Mouse (Mus musculus): Measurements from ENCODE around the gene Taok3. TPM values are rescaled to one million over a fixed set of nuclear protein-coding genes. Genes with fewer than 3 reads are reported as not detected.

The Taok3 gene
- polyA plus RNA-seq, 1 experiment: 6.0 TPM

DNA sequence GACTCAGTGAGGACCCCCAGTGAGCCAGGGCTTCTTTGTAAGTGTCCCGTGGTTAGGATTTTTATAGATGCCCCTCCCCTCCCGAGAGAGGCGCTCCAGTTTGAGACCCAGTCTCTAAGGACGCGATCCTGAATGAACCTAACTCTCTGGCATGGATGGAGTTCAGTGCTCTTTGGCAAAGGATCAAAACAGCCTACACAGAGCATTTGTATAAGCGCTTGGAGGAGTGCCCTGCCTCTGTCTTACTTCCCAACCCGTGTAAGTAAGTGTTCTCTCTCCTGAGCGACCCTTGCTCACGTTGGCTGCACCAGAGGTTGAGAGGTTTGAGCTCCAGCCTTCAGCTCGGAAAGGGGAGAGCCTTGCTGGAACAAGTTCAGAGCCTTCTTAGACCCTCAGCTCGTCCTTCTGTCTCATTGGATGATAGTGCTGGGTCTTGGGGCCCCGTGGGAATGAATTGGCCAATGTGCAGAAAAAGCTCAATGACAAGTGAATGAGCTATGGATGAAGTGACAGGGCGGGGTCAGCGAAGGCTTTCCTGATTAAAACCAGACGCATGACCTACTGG, 33.7 kb downstream of the Taok3 start:
- TF ChIP-seq CTCF (IDR thresholded peaks at IDR 0.05; ENCODE audit: control insufficient read depth, insufficient read depth, insufficient replicate concordance, low read depth, low read length) (no peak), POLR2A (IDR thresholded peaks at IDR 0.05; ENCODE audit: control insufficient read depth, low read depth, low read length) (no peak)
- H3K4me3 ChIP-seq (ENCODE audit: control insufficient read depth, low read depth, low read length): no peak overlapping the region
- no peak overlapping the region for H3K27ac ChIP-seq (ENCODE audit: control insufficient read depth, insufficient read depth, low read depth, low read length)
- H3K36me3 ChIP-seq (ENCODE audit: control insufficient read depth, insufficient read depth, low read length): no peaks in the 10 kb centered on the region
- H3K27me3 ChIP-seq (ENCODE audit: control insufficient read depth, insufficient read depth, low read length): no peaks in the 10 kb centered on the region
- H3K4me1 ChIP-seq (ENCODE audit: control insufficient read depth, insufficient read depth, low read length): no peaks in the 10 kb centered on the region

- H3K36me3 ChIP-seq (ENCODE audit: control insufficient read depth, insufficient read depth, low read length): no peaks in the 10 kb centered on the region
- H3K27me3 ChIP-seq (ENCODE audit: control insufficient read depth, insufficient read depth, low read length): no peaks in the 10 kb centered on the region
- no peak overlapping the region for H3K27ac ChIP-seq (ENCODE audit: control insufficient read depth, insufficient read depth, low read depth, low read length)
- no peak for TF ChIP-seq CTCF (IDR thresholded peaks at IDR 0.05; ENCODE audit: control insufficient read depth, insufficient read depth, insufficient replicate concordance, low read depth, low read length)
- no peak for TF ChIP-seq POLR2A (IDR thresholded peaks at IDR 0.05; ENCODE audit: control insufficient read depth, low read depth, low read length)
- no peaks in the 10 kb centered on the region for H3K4me1 ChIP-seq (ENCODE audit: control insufficient read depth, insufficient read depth, low read length)
- no peak overlapping the region for H3K4me3 ChIP-seq (ENCODE audit: control insufficient read depth, low read depth, low read length)
Observed at GRCm38 (mm10) chr5:117158335-117159018, 38.5 kb downstream of the Taok3 start.

GRCm38 (mm10) chr5:117159326-117159725, 39.4 kb downstream of the Taok3 start:
- Histone ChIP-seq H3K4me3 (ENCODE audit: control insufficient read depth, low read depth, low read length) (no peak overlapping the region), H3K27me3 (ENCODE audit: control insufficient read depth, insufficient read depth, low read length) (no peaks in the 10 kb centered on the region), H3K36me3 (ENCODE audit: control insufficient read depth, insufficient read depth, low read length) (no peaks in the 10 kb centered on the region), H3K27ac (ENCODE audit: control insufficient read depth, insufficient read depth, low read depth, low read length) (no peak overlapping the region), H3K4me1 (ENCODE audit: control insufficient read depth, insufficient read depth, low read length) (no peaks in the 10 kb centered on the region)
- TF ChIP-seq POLR2A (IDR thresholded peaks at IDR 0.05; ENCODE audit: control insufficient read depth, low read depth, low read length): no peak
- no peak for TF ChIP-seq CTCF (IDR thresholded peaks at IDR 0.05; ENCODE audit: control insufficient read depth, insufficient read depth, insufficient replicate concordance, low read depth, low read length)

- H3K4me1 ChIP-seq (ENCODE audit: control insufficient read depth, insufficient read depth, low read length): no peaks in the 10 kb centered on the region
- no peak for TF ChIP-seq CTCF (IDR thresholded peaks at IDR 0.05; ENCODE audit: control insufficient read depth, insufficient read depth, insufficient replicate concordance, low read depth, low read length)
- TF ChIP-seq POLR2A (IDR thresholded peaks at IDR 0.05; ENCODE audit: control insufficient read depth, low read depth, low read length): no peak
- H3K27me3 ChIP-seq (ENCODE audit: control insufficient read depth, insufficient read depth, low read length): no peaks in the 10 kb centered on the region
- no peak overlapping the region for H3K27ac ChIP-seq (ENCODE audit: control insufficient read depth, insufficient read depth, low read depth, low read length)
- no peak overlapping the region for H3K4me3 ChIP-seq (ENCODE audit: control insufficient read depth, low read depth, low read length)
- no peaks in the 10 kb centered on the region for H3K36me3 ChIP-seq (ENCODE audit: control insufficient read depth, insufficient read depth, low read length)
Observed at GRCm38 (mm10) chr5:117159805-117160291, 39.9 kb downstream of the Taok3 start.

GRCm38 (mm10) chr5:117160499-117160898, 40.6 kb downstream of the Taok3 start:
- Histone ChIP-seq H3K27ac (ENCODE audit: control insufficient read depth, insufficient read depth, low read depth, low read length) (no peak overlapping the region), H3K36me3 (ENCODE audit: control insufficient read depth, insufficient read depth, low read length) (no peaks in the 10 kb centered on the region), H3K4me1 (ENCODE audit: control insufficient read depth, insufficient read depth, low read length) (no peaks in the 10 kb centered on the region), H3K4me3 (ENCODE audit: control insufficient read depth, low read depth, low read length) (no peak overlapping the region), H3K27me3 (ENCODE audit: control insufficient read depth, insufficient read depth, low read length) (no peaks in the 10 kb centered on the region)
- TF ChIP-seq POLR2A (IDR thresholded peaks at IDR 0.05; ENCODE audit: control insufficient read depth, low read depth, low read length) (no peak), CTCF (IDR thresholded peaks at IDR 0.05; ENCODE audit: control insufficient read depth, insufficient read depth, insufficient replicate concordance, low read depth, low read length) (no peak)

DNA sequence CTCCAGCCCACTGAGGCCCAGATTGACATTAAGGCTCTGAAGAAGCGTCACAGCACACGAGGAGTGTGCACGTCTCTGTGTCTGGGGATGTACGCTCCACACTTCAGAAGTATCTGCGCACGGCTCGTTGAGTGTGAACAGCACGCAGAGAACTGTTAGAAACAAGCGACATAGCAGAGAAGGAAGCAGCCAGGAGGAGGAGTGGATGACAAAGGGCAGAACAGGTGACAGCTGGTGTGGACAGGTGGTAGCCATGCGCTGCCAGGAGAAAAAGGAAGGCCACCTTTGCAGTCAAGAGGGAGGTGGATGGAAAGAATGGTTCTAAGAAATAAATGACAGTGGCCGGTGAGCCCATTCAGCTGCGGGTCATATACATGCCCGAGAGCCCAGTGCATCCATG, 43.9 kb downstream of the Taok3 start:
- no peaks in the 10 kb centered on the region for H3K27me3 ChIP-seq (ENCODE audit: control insufficient read depth, insufficient read depth, low read length)
- no peak overlapping the region for H3K4me3 ChIP-seq (ENCODE audit: control insufficient read depth, low read depth, low read length)
- H3K27ac ChIP-seq (ENCODE audit: control insufficient read depth, insufficient read depth, low read depth, low read length): no peak overlapping the region
- no peaks in the 10 kb centered on the region for H3K36me3 ChIP-seq (ENCODE audit: control insufficient read depth, insufficient read depth, low read length)
- H3K4me1 ChIP-seq (ENCODE audit: control insufficient read depth, insufficient read depth, low read length): no peaks in the 10 kb centered on the region
- TF ChIP-seq POLR2A (IDR thresholded peaks at IDR 0.05; ENCODE audit: control insufficient read depth, low read depth, low read length) (no peak), CTCF (IDR thresholded peaks at IDR 0.05; ENCODE audit: control insufficient read depth, insufficient read depth, insufficient replicate concordance, low read depth, low read length) (no peak)

DNA sequence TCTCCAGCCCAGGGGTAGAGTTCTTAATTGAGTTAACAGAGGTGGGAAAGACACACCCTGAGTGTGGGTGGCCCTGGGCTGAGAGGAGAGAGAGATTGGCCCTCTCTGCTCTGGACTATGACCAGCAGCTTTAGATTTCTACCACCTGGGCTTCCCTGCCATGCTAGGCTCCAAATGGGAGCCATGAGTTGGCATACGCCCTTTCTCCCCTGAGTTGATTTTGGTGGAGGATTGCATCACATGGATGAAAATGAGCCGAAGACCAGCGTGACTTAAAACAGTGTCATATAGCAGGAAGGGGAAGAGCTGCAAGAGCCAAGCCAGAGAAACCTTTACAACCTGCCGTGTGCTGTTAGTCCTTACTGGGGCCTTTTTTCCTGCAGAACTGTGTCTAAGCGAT, 44.6 kb downstream of the Taok3 start:
- no peak for TF ChIP-seq CTCF (IDR thresholded peaks at IDR 0.05; ENCODE audit: control insufficient read depth, insufficient read depth, insufficient replicate concordance, low read depth, low read length)
- no peak overlapping the region for H3K4me3 ChIP-seq (ENCODE audit: control insufficient read depth, low read depth, low read length)

More for the DNA sequence above, 44.6 kb downstream of the Taok3 start:
- Histone ChIP-seq H3K27ac (ENCODE audit: control insufficient read depth, insufficient read depth, low read depth, low read length) (no peak overlapping the region), H3K4me1 (ENCODE audit: control insufficient read depth, insufficient read depth, low read length) (no peaks in the 10 kb centered on the region), H3K36me3 (ENCODE audit: control insufficient read depth, insufficient read depth, low read length) (no peaks in the 10 kb centered on the region), H3K27me3 (ENCODE audit: control insufficient read depth, insufficient read depth, low read length) (no peaks in the 10 kb centered on the region)
